Comparison of ENCODE assay signal across 8 mouse cellular contexts in genomic region chr19:14596358-14596940, GRCm38 (mm10). TPM values are rescaled to one million over a fixed set of nuclear protein-coding genes. Genes with fewer than 3 reads are reported as not detected.
DNase-seq lines count a peak whose midpoint lies in the region; ATAC-seq and TF ChIP-seq lines count a peak whose summit lies in the region.

No protein-coding gene starts in this region.

- DNase-seq in left cerebral cortex, adult 2 months (ENCODE audit: extremely low spot score in 1 of 2, low spot score in 2 of 2), result no peak
- DNase-seq in left cerebral cortex, postnatal 36 days (ENCODE audit: low spot score in 2 of 2), result no peak
- DNase-seq in embryo, embryonic 10 days (ENCODE audit: low spot score), result peak; percentile 52
- DNase-seq in spleen, postnatal 10 days (ENCODE audit: low spot score in 2 of 2), result no peak
- no peak for DNase-seq in left cerebral cortex, adult 8-10 months (ENCODE audit: low spot score in 2 of 2)
- DNase-seq in ovary, adult 18-20 months (ENCODE audit: low spot score), result no peak

- H3K27ac ChIP-seq in left cerebral cortex, adult 2 months, result peak overlapping the region; percentile 91
- H3K27ac ChIP-seq in hindbrain, embryonic 13.5 days, result peak overlapping the region; percentile 97
- peak overlapping the region; percentile 97 for H3K27ac ChIP-seq in midbrain, embryonic 15.5 days

- H3K4me3 ChIP-seq in left cerebral cortex, adult 2 months, result peak overlapping the region; percentile 84
- peak overlapping the region; percentile 83 for H3K4me3 ChIP-seq in hindbrain, embryonic 13.5 days
- peak overlapping the region; percentile 89 for H3K4me3 ChIP-seq in midbrain, embryonic 15.5 days

- peak overlapping the region; percentile 96 for H3K9ac ChIP-seq in hindbrain, embryonic 13.5 days
- H3K9ac ChIP-seq in midbrain, embryonic 15.5 days, result peak overlapping the region; percentile 89

- ATAC-seq in hindbrain, embryonic 13.5 days (ENCODE audit: low FRiP score), result no peak
- no peak for ATAC-seq in midbrain, embryonic 15.5 days (replicated peaks)

- H3K4me2 ChIP-seq in hindbrain, embryonic 13.5 days, result peak overlapping the region; percentile 63
- H3K4me2 ChIP-seq in midbrain, embryonic 15.5 days, result peak overlapping the region; percentile 58

- H3K36me3 ChIP-seq in hindbrain, embryonic 13.5 days, result no peaks in the 10 kb centered on the region
- H3K36me3 ChIP-seq in midbrain, embryonic 15.5 days (replicated peaks), result no peaks in the 10 kb centered on the region

- 2% methylated on average over 12 of the region's 12 CpGs for WGBS in hindbrain, embryonic 13.5 days
- under 1% methylated on average over 12 of the region's 12 CpGs for WGBS in midbrain, embryonic 15.5 days

- H3K27me3 ChIP-seq in hindbrain, embryonic 13.5 days, result peaks cover 8% of the 10 kb centered on the region; the same call in 1 of the 2 replicates
- no peaks in the 10 kb centered on the region for H3K27me3 ChIP-seq in midbrain, embryonic 15.5 days (replicated peaks)

- H3K9me3 ChIP-seq in hindbrain, embryonic 13.5 days, result no peaks in the 10 kb centered on the region
- H3K9me3 ChIP-seq in midbrain, embryonic 15.5 days, result no peaks in the 10 kb centered on the region

- TF ChIP-seq CTCF in left cerebral cortex, adult 2 months (IDR thresholded peaks at IDR 0.05), result no peak

- intact Hi-C loops in left cerebral cortex, adult 2 months (cut with DNase I), result loop anchor here (2.0 to 5.0 kb wide), 7 partner anchors 109 to 1204 kb away; no protein-coding TSS in a partner anchor
- intact Hi-C loops in left cerebral cortex, postnatal 36 days (cut with DNase I), result loop anchor here (5.0 to 10.0 kb wide), 8 partner anchors 89 to 1206 kb away; no protein-coding TSS in a partner anchor

- H3K4me1 ChIP-seq in hindbrain, embryonic 13.5 days (replicated peaks), result peaks cover 43% of the 10 kb centered on the region
- peaks cover 40% of the 10 kb centered on the region for H3K4me1 ChIP-seq in midbrain, embryonic 15.5 days

RNA-seq across cellular contexts. Expression of gene Tle4, which starts 1.4 kb away (rescaled TPM):
- 10 to 100 TPM; 36.0 to 39.1 TPM for total RNA-seq in left cerebral cortex, adult 2 months (2021)
- total RNA-seq in left cerebral cortex, postnatal 36 days (2021), result 10 to 100 TPM; 39.0 to 46.1 TPM
- polyA plus RNA-seq in hindbrain, embryonic 13.5 days (2015; fragmentation: Nextera tagmentation; extraction: Ambion mirVana), result 26.0 and 27.0 TPM in 2 replicates
- polyA plus RNA-seq in midbrain, embryonic 15.5 days (2015; fragmentation: Nextera tagmentation; extraction: Ambion mirVana), result 40.4 and 41.3 TPM in 2 replicates
- total RNA-seq in left cerebral cortex, adult 8-10 months (2022), result 10 to 100 TPM; 44.8 to 52.3 (median 47.4) TPM
